Mouse (Mus musculus): ENCODE data around the gene Pde10a. TPM values are rescaled to one million over a fixed set of nuclear protein-coding genes. Genes with fewer than 3 reads are reported as not detected.

Pde10a gene
- total and polyA plus RNA-seq, 2 experiments from 2014 or later = 8.2 to 38.5 TPM

DNA sequence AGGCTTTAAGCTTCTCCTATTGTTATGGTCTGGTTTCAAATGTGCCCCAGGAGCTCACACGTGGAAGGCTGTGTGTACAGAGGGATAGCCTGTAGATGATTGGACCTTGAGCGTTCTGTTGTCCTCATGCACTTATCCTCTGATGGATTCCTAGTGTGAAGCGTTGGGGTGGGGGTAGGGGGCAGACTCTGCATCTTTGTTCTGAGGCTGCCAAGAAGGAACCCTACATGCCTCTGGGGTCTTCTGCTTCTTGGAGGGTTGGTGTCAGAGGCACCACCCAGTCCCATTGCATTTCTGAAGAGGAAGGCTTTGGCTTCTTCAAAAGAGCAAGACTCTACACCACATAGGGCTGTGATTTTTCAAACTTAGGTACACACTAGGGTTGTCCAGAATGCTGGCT is 28.4 kb downstream of the Pde10a start:
- DNase-seq (ENCODE audit: low spot score) (no peak), ATAC-seq (no peak)
- 66% methylated on average over 3 of the region's 3 CpGs for WGBS
- Histone ChIP-seq H3K4me1 (ENCODE audit: insufficient read depth, low read length) (no peaks in the 10 kb centered on the region), H3K4me3 (ENCODE audit: low read length) (no peak overlapping the region), H3K9me3 (ENCODE audit: low read length) (no peaks in the 10 kb centered on the region), H3K36me3 (ENCODE audit: insufficient read depth, low read length) (no peaks in the 10 kb centered on the region), H3K9ac (replicated peaks; ENCODE audit: low read length) (no peak overlapping the region), H3K27ac (no peak overlapping the region), H3K4me2 (ENCODE audit: low read depth, low read length) (no peak overlapping the region), H3K27me3 (ENCODE audit: insufficient read depth, low read length) (no peaks in the 10 kb centered on the region)
- TF ChIP-seq CTCF (IDR thresholded peaks at IDR 0.05; ENCODE audit: low read depth) = no peak

DNA sequence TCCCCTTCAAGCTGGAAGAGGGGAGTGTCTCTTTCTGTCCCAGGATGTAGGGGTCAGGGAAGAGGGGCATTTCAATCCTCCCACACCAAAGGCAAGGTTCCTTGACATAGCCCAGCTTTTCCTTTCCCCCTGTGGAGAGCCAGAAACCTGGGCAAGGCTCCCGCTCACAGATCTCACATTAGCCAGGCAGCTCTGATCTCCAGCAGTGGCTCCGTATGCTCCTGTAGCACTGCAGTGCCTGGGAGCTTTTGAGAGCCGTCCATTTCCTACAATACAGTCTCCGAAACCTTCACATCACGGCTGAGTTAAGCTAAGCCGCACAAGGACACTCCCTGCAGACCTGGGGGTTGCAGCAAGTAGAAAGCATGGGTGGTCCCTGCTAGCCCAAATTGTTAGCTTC is 29.0 kb downstream of the Pde10a start:
- Histone ChIP-seq H3K9ac (replicated peaks; ENCODE audit: low read length) (no peak overlapping the region), H3K27me3 (ENCODE audit: insufficient read depth, low read length) (no peaks in the 10 kb centered on the region), H3K9me3 (ENCODE audit: low read length) (no peaks in the 10 kb centered on the region), H3K4me1 (ENCODE audit: insufficient read depth, low read length) (no peaks in the 10 kb centered on the region), H3K4me3 (ENCODE audit: low read length) (no peak overlapping the region), H3K36me3 (ENCODE audit: insufficient read depth, low read length) (no peaks in the 10 kb centered on the region), H3K27ac (no peak overlapping the region), H3K4me2 (ENCODE audit: low read depth, low read length) (no peak overlapping the region)
- no peak for TF ChIP-seq CTCF (IDR thresholded peaks at IDR 0.05; ENCODE audit: low read depth)
- no peak for ATAC-seq
- 73% methylated on average over 6 of the region's 6 CpGs for WGBS
- DNase-seq (ENCODE audit: low spot score) = peak; percentile 4

DNA sequence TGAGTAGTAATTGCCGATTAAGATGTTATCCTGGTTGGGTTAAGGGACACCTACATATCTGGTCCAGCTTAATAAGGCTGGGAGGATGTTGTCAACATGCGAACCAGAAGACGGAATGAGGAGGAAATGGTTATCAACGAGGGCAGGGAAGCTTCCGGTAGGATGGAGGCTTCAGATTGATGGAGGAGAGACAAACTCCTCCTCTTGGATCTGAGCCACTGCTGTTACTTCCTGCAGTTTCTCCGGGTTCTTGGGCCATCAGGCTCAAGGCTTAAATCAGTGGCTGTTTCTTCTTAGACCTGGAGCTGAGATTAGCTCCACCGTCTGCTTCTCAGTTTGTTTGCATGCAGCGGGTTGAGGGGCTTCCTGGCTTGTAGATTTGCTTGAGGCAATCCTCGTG is 30.6 kb downstream of the Pde10a start:
- no peak for DNase-seq (ENCODE audit: low spot score)
- Histone ChIP-seq H3K27ac (no peak overlapping the region), H3K9me3 (ENCODE audit: low read length) (no peaks in the 10 kb centered on the region), H3K4me1 (ENCODE audit: insufficient read depth, low read length) (no peaks in the 10 kb centered on the region), H3K4me2 (ENCODE audit: low read depth, low read length) (no peak overlapping the region), H3K27me3 (ENCODE audit: insufficient read depth, low read length) (no peaks in the 10 kb centered on the region), H3K36me3 (ENCODE audit: insufficient read depth, low read length) (no peaks in the 10 kb centered on the region), H3K4me3 (ENCODE audit: low read length) (no peak overlapping the region), H3K9ac (replicated peaks; ENCODE audit: low read length) (no peak overlapping the region)
- no peak for ATAC-seq
- no peak for TF ChIP-seq CTCF (IDR thresholded peaks at IDR 0.05; ENCODE audit: low read depth)
- 81% methylated on average over 9 of the region's 9 CpGs for WGBS

DNA sequence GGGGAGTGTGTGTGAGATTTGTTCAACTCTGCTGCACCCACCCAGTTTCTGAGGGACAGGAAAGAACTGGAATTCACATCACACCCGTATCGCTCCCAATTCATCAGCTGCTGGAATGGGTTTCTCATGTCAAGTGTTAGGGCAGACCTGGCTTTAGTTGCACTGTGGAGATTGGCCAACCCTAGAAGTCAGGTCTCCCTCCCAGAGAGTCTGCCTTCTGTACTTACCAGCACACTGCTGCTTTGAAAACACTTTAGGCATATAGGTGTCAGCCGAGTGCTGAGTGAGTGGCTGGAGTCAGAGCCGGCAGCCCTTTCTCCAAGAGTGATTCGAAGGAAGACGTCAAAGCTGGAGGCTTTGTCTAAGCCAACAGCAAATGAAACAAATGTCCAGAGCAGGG is 31.1 kb downstream of the Pde10a start:
- DNase-seq (ENCODE audit: low spot score) (no peak), ATAC-seq (no peak)
- no peaks in the 10 kb centered on the region for H3K27me3 ChIP-seq (ENCODE audit: insufficient read depth, low read length)
- H3K9me3 ChIP-seq (ENCODE audit: low read length) = no peaks in the 10 kb centered on the region
- 73% methylated on average over 6 of the region's 6 CpGs for WGBS
- no peak overlapping the region for H3K4me3 ChIP-seq (ENCODE audit: low read length)
- no peaks in the 10 kb centered on the region for H3K4me1 ChIP-seq (ENCODE audit: insufficient read depth, low read length)
- no peaks in the 10 kb centered on the region for H3K36me3 ChIP-seq (ENCODE audit: insufficient read depth, low read length)
- no peak for TF ChIP-seq CTCF (IDR thresholded peaks at IDR 0.05; ENCODE audit: low read depth)
- no peak overlapping the region for H3K4me2 ChIP-seq (ENCODE audit: low read depth, low read length)
- H3K9ac ChIP-seq (replicated peaks; ENCODE audit: low read length) = no peak overlapping the region
- no peak overlapping the region for H3K27ac ChIP-seq

DNA sequence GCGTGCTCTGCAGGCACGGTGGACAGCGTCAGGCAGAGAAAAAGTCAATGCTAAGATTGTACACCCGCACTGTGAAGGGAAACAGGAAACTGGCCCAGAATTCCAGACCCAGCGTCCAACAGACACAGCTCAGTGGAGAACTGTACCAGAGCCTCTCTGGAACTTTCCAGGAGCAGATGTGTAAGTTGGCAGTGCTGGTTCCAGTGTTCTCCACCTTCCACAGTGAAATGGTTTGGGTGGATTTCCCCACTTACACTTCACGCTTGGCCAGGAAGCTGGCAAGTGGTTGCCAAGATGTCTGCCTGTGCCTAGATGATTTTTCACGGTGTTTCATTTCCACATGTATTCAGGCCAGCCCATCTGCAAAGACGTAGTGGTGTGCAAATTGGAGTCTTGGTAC is 32.8 kb downstream of the Pde10a start:
- no peaks in the 10 kb centered on the region for H3K27me3 ChIP-seq (ENCODE audit: insufficient read depth, low read length)
- no peak overlapping the region for H3K4me2 ChIP-seq (ENCODE audit: low read depth, low read length)
- no peak for ATAC-seq
- no peaks in the 10 kb centered on the region for H3K4me1 ChIP-seq (ENCODE audit: insufficient read depth, low read length)
- H3K27ac ChIP-seq = no peak overlapping the region
- no peak overlapping the region for H3K4me3 ChIP-seq (ENCODE audit: low read length)
- no peaks in the 10 kb centered on the region for H3K36me3 ChIP-seq (ENCODE audit: insufficient read depth, low read length)
- TF ChIP-seq CTCF (IDR thresholded peaks at IDR 0.05; ENCODE audit: low read depth) = no peak
- H3K9ac ChIP-seq (replicated peaks; ENCODE audit: low read length) = no peak overlapping the region
- no peaks in the 10 kb centered on the region for H3K9me3 ChIP-seq (ENCODE audit: low read length)
- DNase-seq (ENCODE audit: low spot score) = no peak
- 84% methylated on average over 8 of the region's 8 CpGs for WGBS

DNA sequence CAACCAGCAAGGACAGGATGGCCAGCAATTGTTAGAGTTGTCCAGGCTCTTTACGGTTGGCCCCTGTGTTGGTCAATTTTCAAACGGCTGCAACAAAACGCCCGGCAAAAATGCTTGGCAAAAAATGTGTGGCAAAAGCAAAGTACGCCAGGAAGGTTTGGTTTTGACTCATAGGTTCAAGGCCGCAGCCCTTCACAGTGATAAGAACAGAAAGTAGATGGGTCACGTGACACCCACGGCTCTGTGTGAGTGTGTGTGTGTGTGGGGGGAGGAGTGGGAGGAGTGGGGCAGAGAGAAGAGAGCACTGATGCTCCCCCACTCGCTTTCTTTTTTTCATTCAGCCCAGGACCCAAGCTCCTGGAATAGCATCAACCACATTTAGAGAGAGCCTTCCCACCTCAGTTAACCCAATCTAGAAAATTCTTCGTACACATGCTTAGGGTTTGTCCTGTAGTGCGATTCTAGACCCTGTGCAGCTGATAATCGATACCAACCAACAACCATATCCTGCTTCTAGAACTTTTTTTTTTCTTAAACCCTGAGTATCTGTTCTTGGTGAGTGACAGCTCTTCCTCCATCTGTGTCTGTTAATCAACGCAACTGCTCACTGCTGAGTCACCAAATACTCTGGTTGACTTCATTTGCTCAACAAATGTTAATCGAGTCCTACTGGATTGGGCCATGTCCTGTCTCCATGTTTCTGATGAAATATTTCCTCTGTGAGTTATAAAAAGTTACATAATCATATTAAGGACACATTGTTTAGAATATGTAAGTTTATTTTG is 37.1 kb downstream of the Pde10a start:
- H3K9me3 ChIP-seq (ENCODE audit: low read length) = no peaks in the 10 kb centered on the region
- no peak overlapping the region for H3K27ac ChIP-seq
- no peak for TF ChIP-seq CTCF (IDR thresholded peaks at IDR 0.05; ENCODE audit: low read depth)
- H3K36me3 ChIP-seq (ENCODE audit: insufficient read depth, low read length) = no peaks in the 10 kb centered on the region
- DNase-seq (ENCODE audit: low spot score) (no peak), ATAC-seq (no peak)
- H3K4me1 ChIP-seq (ENCODE audit: insufficient read depth, low read length) = no peaks in the 10 kb centered on the region
- 64% methylated on average over 14 of the region's 14 CpGs for WGBS
- no peak overlapping the region for H3K9ac ChIP-seq (replicated peaks; ENCODE audit: low read length)
- no peaks in the 10 kb centered on the region for H3K27me3 ChIP-seq (ENCODE audit: insufficient read depth, low read length)
- no peak overlapping the region for H3K4me2 ChIP-seq (ENCODE audit: low read depth, low read length)
- no peak overlapping the region for H3K4me3 ChIP-seq (ENCODE audit: low read length)

DNA sequence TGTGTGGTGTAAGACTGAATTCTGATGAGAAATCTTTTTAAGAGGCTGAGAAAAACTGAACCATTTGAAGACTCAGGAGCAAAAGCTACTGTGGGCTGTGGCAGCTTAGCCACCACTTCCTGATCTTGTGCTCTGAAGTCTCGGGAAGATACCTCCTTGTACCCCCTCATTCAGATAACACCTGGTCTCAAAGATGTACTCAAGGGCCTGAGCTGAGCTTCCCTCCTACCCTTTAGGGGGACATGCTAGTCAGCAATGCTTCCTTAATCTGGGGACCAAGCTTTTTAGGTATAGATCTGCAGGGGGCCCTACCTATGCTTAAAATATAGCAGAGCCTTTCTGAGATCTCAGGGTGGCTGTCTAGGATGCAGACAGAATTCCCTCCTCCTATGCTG is 37.7 kb downstream of the Pde10a start:
- ATAC-seq (no peak), DNase-seq (ENCODE audit: low spot score) (no peak)
- TF ChIP-seq CTCF (IDR thresholded peaks at IDR 0.05; ENCODE audit: low read depth) = no peak
- H3K4me3 ChIP-seq (ENCODE audit: low read length) = no peak overlapping the region
- H3K9ac ChIP-seq (replicated peaks; ENCODE audit: low read length) = no peak overlapping the region
- WGBS = 96% methylated on average over 1 of the region's 1 CpGs
- no peaks in the 10 kb centered on the region for H3K9me3 ChIP-seq (ENCODE audit: low read length)
- H3K36me3 ChIP-seq (ENCODE audit: insufficient read depth, low read length) = no peaks in the 10 kb centered on the region
- no peak overlapping the region for H3K4me2 ChIP-seq (ENCODE audit: low read depth, low read length)
- H3K27ac ChIP-seq = no peak overlapping the region
- no peaks in the 10 kb centered on the region for H3K4me1 ChIP-seq (ENCODE audit: insufficient read depth, low read length)
- H3K27me3 ChIP-seq (ENCODE audit: insufficient read depth, low read length) = no peaks in the 10 kb centered on the region

Data from hindbrain, postnatal 0 days (tissue).